Mouse (Mus musculus) brain, embryonic 18.5 days (tissue): Measurements from ENCODE around the gene Sat2.
A peak's percentile ranks its signal among the peaks of the same experiment; 100 is the strongest.

ENCODE experiments used
- DNase-seq: peaks from one replicate; pipeline ENCODE4 v3.0.0-alpha.2; 2012; ENCODE audit warnings: low read depth, low spot score

Sat2 gene

DNA sequence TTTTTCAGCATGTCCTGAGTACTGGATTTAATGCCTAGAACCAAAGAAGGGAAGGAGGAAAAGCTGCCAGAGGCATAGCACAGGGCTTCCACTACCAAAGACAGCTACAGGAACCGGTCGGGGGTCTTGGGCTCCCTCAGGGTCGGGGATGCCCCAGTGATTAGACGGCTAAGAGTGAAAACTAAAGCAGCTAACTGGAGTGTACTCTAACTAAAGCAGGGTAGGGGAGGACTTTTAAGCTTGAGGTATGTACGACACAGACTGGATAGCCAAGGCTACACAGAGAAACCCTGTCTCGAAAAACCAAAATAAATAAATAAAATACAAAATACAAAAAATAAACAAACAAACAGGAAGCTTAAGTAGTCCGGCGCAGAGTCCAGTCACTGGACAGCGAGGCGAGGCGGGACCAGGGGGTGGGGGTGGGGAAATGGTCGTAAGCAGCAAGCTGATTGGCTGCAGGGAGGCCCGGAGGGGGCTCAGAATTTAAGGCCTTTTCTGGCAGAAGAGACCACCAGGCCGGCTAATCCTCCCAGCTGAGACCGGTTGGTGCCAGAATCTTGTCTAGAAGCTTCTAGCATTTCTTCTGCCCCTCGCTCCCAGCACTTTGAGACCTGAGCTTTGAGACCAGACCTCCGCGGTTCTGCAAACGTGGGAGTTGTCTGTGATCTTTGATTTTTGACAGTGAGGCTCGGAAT lies at the start of gene Sat2:
Sat2 (plus strand) TSS at position 454 of the 698 bp plus-strand sequence.
- DNase-seq, result no peak

GRCm38 (mm10) chr11:69575220-69575619 lies 46.6 kb upstream of the Sat2 start:
- no peak for DNase-seq

GRCm38 (mm10) chr11:69576307-69576706 lies 45.5 kb upstream of the Sat2 start:
- no peak for DNase-seq

GRCm38 (mm10) chr11:69578301-69578700 lies 43.5 kb upstream of the Sat2 start:
- no peak for DNase-seq

DNA sequence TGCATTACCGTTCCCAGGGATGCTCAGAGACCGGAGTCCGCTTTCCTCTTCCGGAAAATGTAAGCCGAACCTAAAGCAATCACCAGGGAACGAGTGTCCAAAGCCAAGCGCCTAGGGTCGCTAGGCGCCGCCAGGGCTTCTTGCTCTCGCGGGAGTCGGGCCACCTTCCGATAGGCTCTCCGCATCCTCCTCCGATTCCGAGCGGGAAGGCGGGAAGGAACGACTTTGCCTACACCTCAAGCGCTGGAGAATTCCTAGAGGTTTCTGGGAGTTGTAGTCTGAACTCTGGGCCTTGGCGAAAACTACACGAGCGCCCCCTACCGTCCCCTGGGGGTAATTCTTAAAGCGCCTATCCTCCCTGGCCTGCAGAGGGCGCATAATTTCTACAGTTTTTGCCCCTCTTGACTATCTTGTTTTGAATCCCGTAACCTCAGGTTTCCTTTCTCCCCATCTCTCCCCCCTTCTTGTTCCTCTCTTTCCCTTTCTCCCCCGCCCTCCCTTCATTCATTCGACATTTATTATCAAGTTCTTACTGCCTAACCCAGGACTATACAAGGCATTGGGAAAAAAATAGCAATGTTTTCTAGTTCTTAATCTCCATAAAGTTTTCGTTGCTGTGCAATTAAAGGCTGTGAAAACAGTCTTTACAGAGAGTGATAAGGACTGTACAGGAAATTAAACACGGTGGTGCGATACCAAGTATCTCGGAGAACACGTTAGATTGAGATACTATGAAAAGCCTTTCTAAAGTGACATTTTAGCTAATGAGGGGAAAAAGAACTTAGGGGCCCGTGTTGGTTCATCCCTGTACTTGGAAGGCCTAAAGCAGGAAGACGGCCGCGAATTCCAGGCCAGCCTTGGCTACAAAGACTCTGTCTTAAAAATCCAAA lies 42.5 kb upstream of the Sat2 start:
- peak; percentile 96 for DNase-seq

DNA sequence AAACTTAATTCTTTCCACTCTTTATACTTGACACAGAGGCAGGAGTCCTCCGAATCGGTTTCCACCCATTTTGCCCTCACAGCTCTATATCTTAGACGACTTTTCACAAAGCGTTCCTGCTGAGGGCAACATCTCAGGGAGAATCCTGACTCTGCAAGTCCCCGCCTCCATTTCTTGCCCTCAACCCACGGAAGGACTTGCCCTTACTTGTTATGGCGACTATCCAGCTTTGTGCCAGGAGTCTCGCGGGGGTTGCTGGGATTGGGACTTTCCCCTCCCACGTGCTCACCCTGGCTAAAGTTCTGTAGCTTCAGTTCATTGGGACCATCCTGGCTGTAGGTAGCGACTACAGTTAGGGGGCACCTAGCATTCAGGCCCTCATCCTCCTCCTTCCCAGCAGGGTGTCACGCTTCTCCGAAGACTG lies 41.7 kb upstream of the Sat2 start, which contains the start of the genes Wrap53 and Trp53:
Wrap53 (minus strand) TSS at position 165 of the 424 bp plus-strand sequence.
Trp53 (plus strand) TSS at position 269 of the 424 bp plus-strand sequence.
- peak; percentile 90 for DNase-seq

GRCm38 (mm10) chr11:69580572-69581146 lies 41.2 kb upstream of the Sat2 start:
- DNase-seq, result no peak

- DNase-seq, result peak; percentile 89
Observed at GRCm38 (mm10) chr11:69581147-69581688, 40.6 kb upstream of the Sat2 start.

DNA sequence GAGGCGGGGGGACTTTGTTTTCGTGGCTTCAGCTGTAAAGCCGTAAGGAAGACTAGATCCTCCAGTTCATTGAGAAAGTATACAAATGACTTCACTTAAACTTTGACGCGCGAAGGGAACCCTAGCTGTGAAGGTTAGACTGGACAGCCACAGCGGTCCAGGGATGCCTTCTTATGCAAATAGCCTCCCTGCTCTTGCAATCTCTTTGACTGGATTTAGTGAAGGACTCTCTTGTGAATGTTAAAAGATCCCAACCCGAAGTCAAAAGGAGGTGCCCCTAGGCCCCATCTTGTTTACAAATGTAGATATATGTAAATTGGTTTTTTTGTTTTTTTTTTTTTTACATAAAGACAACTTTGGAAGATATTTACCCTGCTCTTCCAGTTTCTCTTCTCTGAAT lies 40.0 kb upstream of the Sat2 start:
- DNase-seq, result no peak

DNA sequence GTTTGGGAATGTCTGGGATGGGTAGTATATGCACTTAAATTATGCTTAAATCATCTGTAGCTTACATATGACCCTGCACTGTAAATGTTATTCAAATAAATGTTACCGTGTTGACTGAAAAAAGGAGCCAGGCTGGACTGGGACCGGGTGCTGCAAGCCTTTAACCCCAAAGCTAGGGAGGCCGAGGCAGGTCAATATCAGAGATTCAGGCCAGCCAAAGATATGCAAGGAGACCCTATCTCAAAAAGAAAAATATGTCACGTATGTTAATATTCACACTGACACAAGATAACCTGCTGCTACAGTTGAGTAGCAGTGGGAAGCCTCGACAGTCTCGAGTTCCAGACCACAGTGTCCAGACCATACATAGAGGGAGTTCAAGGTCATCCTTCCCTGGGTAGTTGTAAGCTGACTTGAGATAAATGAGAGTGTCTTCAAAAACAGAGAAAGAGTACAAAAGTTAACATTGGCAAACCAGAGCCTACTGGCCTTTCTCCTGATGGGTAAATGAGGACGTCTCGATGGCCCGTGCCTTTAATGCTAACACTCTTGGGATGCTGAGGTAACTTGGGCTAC lies 39.5 kb upstream of the Sat2 start:
- DNase-seq, result no peak

DNA sequence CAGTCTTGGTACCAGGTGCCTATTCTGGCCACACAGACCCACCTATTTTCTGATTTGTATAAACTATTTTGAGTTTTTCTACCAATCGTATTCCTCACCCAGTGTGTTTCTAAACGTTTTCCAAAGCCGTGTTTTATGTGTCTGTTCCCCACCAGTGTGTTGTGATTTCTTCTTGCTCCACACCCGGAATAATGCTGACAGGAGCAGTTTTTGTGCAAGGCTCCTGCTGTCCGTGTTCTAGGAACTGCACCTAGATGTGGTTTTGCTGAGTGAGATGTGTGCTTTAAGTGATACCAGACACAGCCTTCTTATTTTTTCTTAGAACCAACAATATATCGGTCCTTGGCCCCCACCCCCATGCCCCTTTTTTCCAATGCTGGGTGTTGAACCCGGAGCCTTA lies 37.8 kb upstream of the Sat2 start:
- no peak for DNase-seq

DNA sequence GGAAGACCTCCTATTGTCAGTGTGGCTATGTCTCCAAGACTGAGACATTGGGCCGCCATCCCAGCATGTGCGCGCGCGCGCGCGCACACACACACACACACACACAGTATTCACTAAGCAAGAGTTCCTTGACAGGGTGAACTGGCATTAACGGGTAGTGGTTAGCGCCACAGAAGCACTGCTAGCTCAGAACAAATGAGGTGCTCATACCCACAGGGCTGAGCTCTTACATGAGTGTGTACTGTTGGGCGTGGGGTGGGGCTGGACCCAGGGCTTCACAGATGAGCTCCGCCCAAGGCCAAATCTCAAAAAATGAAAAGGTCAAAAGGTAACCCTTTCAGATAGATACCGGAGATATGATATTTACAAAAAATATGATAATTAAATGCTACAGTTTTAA lies 36.9 kb upstream of the Sat2 start:
- no peak for DNase-seq

GRCm38 (mm10) chr11:69585718-69586325 lies 36.0 kb upstream of the Sat2 start:
- no peak for DNase-seq

- no peak for DNase-seq
Observed at GRCm38 (mm10) chr11:69589207-69589834, 32.5 kb upstream of the Sat2 start.

DNA sequence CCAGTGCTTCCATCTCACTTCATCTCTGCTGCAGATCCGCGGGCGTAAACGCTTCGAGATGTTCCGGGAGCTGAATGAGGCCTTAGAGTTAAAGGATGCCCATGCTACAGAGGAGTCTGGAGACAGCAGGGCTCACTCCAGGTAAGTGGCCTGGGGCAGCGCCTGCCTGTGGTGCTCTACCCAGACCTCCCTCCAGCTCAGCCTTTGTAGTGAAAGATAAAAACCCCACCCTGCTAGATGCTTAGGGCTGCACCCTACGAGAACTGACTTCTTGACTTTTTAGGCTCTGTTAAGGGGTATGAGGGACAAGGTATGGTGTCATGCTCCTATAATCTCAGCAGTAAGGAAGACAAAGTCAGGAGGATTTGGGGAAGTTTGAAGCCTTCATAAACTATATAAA lies 31.2 kb upstream of the Sat2 start:
- no peak for DNase-seq

GRCm38 (mm10) chr11:69591424-69591823 lies 30.4 kb upstream of the Sat2 start:
- DNase-seq, result no peak

- no peak for DNase-seq
Observed at GRCm38 (mm10) chr11:69591899-69592637, 29.8 kb upstream of the Sat2 start.

GRCm38 (mm10) chr11:69592799-69593198 lies 29.0 kb upstream of the Sat2 start:
- no peak for DNase-seq

GRCm38 (mm10) chr11:69594853-69595252 lies 27.0 kb upstream of the Sat2 start:
- no peak for DNase-seq

- DNase-seq, result no peak
Observed at GRCm38 (mm10) chr11:69599436-69599835, 22.4 kb upstream of the Sat2 start.
